Mouse (Mus musculus): ENCODE results near the gene Serpinb9d.
"Not testable (repeated sequence)": the region's sequence is repeated elsewhere in the genome, so short reads cannot be mapped to it uniquely, and the experiment has no call there.

Gene Serpinb9d

DNA sequence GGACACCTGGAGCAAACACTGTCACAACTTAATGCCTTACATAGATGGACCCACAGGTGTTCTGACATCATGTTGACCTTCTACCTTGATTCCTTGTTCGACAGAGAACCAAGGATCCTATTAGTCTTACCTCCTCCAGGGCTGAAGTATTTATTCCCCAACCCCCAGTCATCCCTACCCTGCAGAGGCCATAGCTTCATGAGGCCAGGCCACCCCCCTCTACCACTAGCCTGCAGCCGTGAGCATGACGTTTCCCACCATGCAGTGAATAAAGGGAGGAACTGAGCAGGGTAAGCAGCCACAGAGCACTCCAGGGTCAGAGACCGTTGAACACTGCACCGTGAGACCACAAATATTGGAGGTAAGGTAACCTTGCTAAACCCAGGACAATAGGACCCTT lies at the start of gene Serpinb9d:
Gene Serpinb9d (plus strand): TSS at position 301 of the 400 bp plus-strand sequence.
- no peak for DNase-seq (ENCODE audit: low spot score)

DNA sequence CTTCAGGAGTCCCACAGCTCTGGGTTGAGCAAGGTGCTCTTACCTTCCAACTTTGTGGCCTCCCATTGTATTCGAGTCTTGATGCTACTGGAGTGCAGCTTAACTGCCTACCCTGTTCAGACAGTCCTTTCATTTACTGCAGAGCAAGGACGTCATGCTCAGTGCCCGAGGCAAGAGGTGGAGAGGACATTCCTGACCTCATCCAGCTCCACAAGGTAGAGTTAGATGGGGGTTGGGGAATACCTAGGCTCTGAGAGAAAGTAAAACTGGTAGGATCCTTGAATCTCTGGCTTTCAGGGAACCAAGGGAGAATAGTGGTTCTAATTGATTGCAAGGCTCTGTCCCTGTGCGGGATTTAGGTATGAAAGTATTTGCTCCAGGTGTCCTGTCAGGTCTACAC lies 33.1 kb upstream of the Serpinb9d start, which contains the start of gene Serpinb9c:
Gene Serpinb9c (minus strand): TSS at position 101 of the 400 bp plus-strand sequence.
- no peak for DNase-seq (ENCODE audit: low spot score)

DNA sequence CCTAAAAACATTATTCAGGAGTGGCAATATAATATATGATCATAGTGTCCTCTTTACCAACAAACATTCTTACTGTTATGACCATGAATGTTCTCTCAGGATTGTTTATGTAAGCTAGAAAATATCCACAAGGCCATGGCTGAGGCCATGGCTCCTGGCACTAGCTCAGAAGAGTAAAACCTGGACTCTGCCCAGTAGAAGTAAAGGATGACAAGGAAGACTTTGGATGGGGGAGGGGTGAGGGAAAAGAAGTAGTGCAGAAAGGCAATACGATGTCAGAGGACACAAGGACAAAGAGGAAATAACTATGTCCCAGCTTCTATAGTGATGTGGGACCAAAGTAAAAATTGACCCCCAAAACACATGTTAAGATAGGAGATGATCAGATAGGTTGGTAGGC lies 2.3 kb upstream of the Serpinb9d start:
- not testable (repeated sequence) for DNase-seq (ENCODE audit: low spot score)

DNA sequence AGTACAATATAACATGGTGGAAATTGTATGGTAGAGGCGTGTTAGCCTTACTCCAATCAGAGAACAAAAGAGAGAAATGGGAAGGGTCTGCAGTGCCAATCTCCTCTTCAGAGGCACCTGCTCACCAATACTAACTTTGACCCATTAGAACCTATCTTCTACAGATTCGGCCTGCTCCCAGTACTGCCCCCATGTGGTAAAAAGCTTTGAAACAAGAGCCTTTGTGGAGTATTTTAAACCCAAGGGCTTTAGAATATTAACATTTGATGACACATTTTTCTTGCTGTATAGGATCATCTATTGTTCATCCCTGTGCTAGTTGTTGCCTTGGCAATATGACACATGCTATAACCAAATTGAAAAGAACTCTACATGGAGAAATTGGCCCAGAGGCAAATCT lies 7.0 kb downstream of the Serpinb9d start:
- no peak for DNase-seq (ENCODE audit: low spot score)

DNA sequence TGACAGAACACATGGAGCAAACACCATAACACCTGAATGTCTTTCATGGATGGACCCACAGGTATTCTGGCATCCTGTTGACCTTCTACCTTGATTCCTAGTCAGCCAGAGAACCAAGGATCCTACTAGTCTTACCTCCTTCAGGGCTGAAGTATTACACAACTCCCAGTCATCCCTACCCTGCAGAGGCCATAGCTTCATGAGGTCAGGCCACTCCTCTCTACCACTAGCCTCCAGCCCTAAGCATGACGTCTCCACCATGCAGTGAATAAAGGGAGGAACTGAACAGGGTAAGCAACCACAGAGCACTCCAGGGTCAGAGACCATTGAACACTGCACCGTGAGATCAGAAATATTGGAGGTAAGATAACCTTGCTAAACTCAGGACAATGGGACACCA lies 56.6 kb downstream of the Serpinb9d start, which contains the start of gene Serpinb9e:
Gene Serpinb9e (plus strand): TSS at position 301 of the 400 bp plus-strand sequence.
- not testable (repeated sequence) for DNase-seq (ENCODE audit: low spot score)

All from retina, embryonic 14.5 days (tissue).